Mouse (Mus musculus) cortical plate, adult 2 months (tissue): ENCODE data around the gene Crb3. TPM values are rescaled to one million over a fixed set of nuclear protein-coding genes. Genes with fewer than 3 reads are reported as not detected.
A peak's percentile ranks its signal among the peaks of the same experiment; 100 is the strongest.

Source experiments
- H3K27ac ChIP-seq: fragments of 200-500 bp; 2 replicates; pipeline ENCODE4 v1.5.1; 2012; ENCODE audit warnings: low read length, control low read depth, inconsistent platforms; ENCODE audit not compliant: insufficient read depth
- H3K4me1 ChIP-seq: fragments of 200-500 bp; 2 replicates; pipeline ENCODE4 v1.6.1; 2011; ENCODE audit warnings: low read length; ENCODE audit not compliant: control insufficient read depth, insufficient read depth
- H3K4me3 ChIP-seq: fragments of 200-500 bp; 2 replicates; pipeline ENCODE4 v1.5.1; 2011; ENCODE audit warnings: mild to moderate bottlenecking, low read length, control low read depth; ENCODE audit not compliant: insufficient read depth
- CTCF ChIP-seq: fragments of 200-500 bp; IDR thresholded peaks from 2 replicates; pipeline ENCODE4 v1.5.1; 2011; ENCODE audit warnings: mild to moderate bottlenecking, control low read depth, low read length; ENCODE audit not compliant: insufficient read depth; ENCODE audit errors: extremely low read depth
- POLR2A ChIP-seq: fragments of 200-500 bp; IDR thresholded peaks from 2 replicates; pipeline ENCODE4 v1.6.1; 2011; ENCODE audit warnings: mild to moderate bottlenecking, low read length, control low read depth; ENCODE audit not compliant: insufficient read depth; ENCODE audit errors: extremely low read depth
- polyA plus RNA-seq: library from polyadenylated mRNA; depleted of rRNA; stranded (reverse); fragments of >200 nt; gene quantifications from 2 replicates; pipeline ENCODE4 v1.2.3, GENCODE M21; 2012

Crb3 gene
- polyA plus RNA-seq, 1 experiment = 1.6 TPM

- Histone ChIP-seq H3K4me1 (peaks cover 4% of the 10 kb centered on the region; the same call in 1 of the 2 replicates), H3K27ac (no peak overlapping the region), H3K4me3 (no peak overlapping the region)
- TF ChIP-seq POLR2A = no peak
- no peak for TF ChIP-seq CTCF
Measured at GRCm38 (mm10) chr17:57081234-57081842, 22.4 kb downstream of the Crb3 start.

DNA sequence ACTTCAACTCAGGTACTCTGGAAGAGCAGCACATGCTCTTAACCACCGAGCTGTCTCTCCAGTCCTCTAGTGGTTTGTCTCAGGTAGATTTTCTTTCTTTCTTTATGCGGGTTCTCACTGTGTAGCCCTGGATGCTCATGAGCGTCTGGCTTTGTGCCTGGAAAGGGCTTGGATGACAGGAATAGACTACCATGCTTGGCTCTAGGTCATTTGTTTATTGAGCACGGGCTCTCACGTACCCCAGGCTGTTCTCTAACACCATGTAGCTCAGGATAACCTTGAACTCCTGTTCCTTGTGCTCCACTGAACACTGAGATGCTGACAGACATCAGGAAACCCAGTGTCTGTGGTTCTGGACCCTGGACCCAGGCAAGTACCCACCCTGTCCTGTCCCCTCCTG is 23.6 kb downstream of the Crb3 start:
- no peak overlapping the region for H3K4me3 ChIP-seq
- no peak for TF ChIP-seq CTCF
- no peak for TF ChIP-seq POLR2A
- peaks cover 4% of the 10 kb centered on the region; the same call in 1 of the 2 replicates for H3K4me1 ChIP-seq
- no peak overlapping the region for H3K27ac ChIP-seq

- TF ChIP-seq POLR2A = no peak
- no peak for TF ChIP-seq CTCF
- Histone ChIP-seq H3K4me1 (peaks cover 4% of the 10 kb centered on the region; the same call in 1 of the 2 replicates), H3K27ac (peak overlapping the region; percentile 97; the same call in 1 of the 2 replicates), H3K4me3 (peak overlapping the region; percentile 96)
Measured at GRCm38 (mm10) chr17:57085970-57086757, 27.3 kb downstream of the Crb3 start.

DNA sequence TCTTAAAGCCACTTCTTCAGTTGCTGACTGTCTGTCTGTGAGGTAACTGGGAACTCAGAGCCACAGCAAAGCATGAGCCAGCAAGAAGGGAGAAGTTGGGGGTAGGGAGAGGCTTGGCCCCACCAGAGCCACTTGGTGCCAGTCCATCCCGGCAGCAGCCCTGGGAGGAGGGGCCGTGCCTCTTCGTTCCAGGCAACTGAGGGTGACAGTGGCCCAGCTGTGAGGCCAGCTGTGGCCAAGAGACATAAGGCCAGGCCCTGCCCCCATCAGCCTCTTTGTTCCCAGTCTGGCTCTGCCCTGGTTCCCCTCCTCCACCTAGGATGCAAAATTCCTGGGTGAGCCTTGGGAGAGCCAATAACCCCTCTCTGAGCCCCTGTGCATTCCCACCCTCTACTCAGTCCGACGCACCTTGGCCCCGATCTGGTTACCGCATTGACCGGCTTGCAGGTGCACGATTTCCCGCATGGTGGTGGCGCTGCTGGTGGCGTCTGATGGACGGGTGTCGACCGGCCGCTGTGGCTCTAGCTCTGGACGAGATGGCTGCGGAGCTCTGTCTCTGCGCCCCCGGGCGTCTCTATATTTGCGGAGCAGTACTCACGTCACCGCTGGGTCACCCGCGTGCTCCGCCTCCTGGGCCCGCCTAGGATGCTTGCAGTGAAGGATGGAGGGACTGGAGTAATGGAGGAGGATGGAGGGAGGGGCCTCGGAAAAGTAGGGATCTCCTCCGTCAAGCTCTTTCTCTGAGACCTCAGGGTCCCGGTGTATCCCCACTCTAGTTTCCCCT is 28.3 kb downstream of the Crb3 start, which contains the start of gene Tubb4a:
TSS of gene Tubb4a (minus strand) at position 734 of the 784 bp plus-strand sequence.
- H3K4me1 ChIP-seq = peaks cover 4% of the 10 kb centered on the region; the same call in 1 of the 2 replicates
- H3K4me3 ChIP-seq = peak within 1 kb of the TSS; percentile 96

DNA sequence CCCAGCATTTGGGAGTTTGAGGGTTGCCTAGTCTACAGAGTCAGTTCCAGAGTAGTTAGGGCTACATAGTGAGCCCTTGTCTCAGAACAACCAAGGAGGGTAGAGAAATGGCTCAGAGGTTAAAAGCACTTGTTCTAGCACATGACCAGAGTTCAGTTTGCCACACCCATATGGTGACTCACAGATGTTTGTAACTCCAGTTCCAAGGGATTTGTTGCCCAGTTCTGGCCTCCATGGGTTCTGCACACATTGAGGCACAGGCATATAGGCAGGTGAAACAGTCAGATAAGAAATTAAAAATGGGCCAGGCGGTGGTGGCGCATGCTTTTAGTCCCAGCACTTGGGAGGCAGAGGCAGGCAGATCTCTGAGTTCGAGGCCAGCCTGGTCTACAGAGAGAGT is 35.3 kb downstream of the Crb3 start:
- no peak for TF ChIP-seq CTCF
- no peak for TF ChIP-seq POLR2A
- Histone ChIP-seq H3K4me1 (no peaks in the 10 kb centered on the region), H3K4me3 (no peak overlapping the region)

More for the DNA sequence above, 28.3 kb downstream of the Crb3 start, which contains the start of gene Tubb4a:
- peak within 1 kb of the TSS; percentile 97 for H3K27ac ChIP-seq
- TF ChIP-seq POLR2A = peak; percentile 96
- TF ChIP-seq CTCF = no peak

GRCm38 (mm10) chr17:57095855-57096622 is 37.1 kb downstream of the Crb3 start:
- TF ChIP-seq CTCF (no peak), POLR2A (no peak)
- Histone ChIP-seq H3K4me1 (no peaks in the 10 kb centered on the region), H3K4me3 (no peak overlapping the region), H3K27ac (no peak overlapping the region)

More for the DNA sequence above, 35.3 kb downstream of the Crb3 start:
- H3K27ac ChIP-seq = no peak overlapping the region

DNA sequence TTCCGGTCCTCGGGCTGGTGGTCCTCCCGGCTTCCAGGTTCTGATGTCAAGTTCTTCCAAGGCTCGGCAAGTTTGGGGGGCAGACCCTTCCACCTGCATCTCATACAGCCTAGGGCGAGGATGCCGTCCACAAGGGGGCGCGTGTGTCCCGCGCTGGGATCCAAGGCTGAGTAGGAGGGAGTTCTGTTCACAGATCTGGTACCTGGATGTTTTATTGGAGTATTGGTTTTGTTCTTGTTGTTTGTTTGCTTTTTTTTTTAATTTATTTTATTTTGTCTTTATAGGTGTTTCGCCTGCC is 37.7 kb downstream of the Crb3 start:
- Histone ChIP-seq H3K4me1 (no peaks in the 10 kb centered on the region), H3K27ac (no peak overlapping the region), H3K4me3 (no peak overlapping the region)
- peak; percentile 83 for TF ChIP-seq CTCF
- TF ChIP-seq POLR2A = no peak

DNA sequence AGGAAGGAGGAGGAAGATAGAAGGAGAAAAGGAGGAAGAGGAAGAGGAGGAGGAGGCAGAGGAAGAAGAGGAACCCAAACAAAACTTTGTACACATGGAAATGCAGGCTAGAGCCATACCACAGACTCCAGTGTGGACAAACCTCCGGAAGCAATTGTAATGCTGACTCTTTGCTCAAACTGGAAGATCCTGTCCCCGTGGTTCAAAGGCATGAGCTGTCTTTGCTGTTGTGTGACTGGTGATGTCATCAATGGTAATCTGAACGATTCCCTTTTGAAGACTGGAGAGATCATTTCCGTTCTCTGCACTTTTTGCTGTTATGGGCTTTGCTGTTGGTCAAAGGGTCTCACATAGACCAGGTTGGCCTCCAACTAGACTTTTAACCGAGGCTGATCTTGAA is 39.4 kb downstream of the Crb3 start:
- Histone ChIP-seq H3K4me3 (no peak overlapping the region), H3K27ac (no peak overlapping the region), H3K4me1 (no peaks in the 10 kb centered on the region)
- TF ChIP-seq POLR2A (no peak), CTCF (no peak)

GRCm38 (mm10) chr17:57099629-57100325 is 40.9 kb downstream of the Crb3 start:
- TF ChIP-seq CTCF = no peak
- TF ChIP-seq POLR2A = no peak
- Histone ChIP-seq H3K4me1 (no peaks in the 10 kb centered on the region), H3K27ac (no peak overlapping the region), H3K4me3 (no peak overlapping the region)
